Mouse (Mus musculus): ENCODE results near the gene Cdkn2a. TPM values are rescaled to one million over a fixed set of nuclear protein-coding genes. Genes with fewer than 3 reads are reported as not detected.

The Cdkn2a gene
- polyA plus RNA-seq (2015; fragmentation: Nextera tagmentation; extraction: Ambion mirVana): not detected in 2 replicates

GRCm38 (mm10) chr4:89294486-89295440, at the start of gene Cdkn2a:
Gene Cdkn2a, minus strand, starts transcription at chr4:89294653.
- under 1% methylated on average over 117 of the region's 117 CpGs for WGBS
- Histone ChIP-seq H3K9ac (replicated peaks) (0 out of 2 replicates have a peak within 1 kb of the TSS, but pooled peaks have one; percentile 21), H3K36me3 (no peaks in the 10 kb centered on the region), H3K27me3 (replicated peaks) (peaks cover 87% of the 10 kb centered on the region), H3K27ac (replicated peaks) (no peak within 1 kb of the TSS), H3K9me3 (replicated peaks) (no peaks in the 10 kb centered on the region), H3K4me1 (peaks cover 17% of the 10 kb centered on the region), H3K4me3 (replicated peaks) (peak within 1 kb of the TSS; percentile 51), H3K4me2 (peak within 1 kb of the TSS; percentile 71)
- peak; percentile 83 for ATAC-seq (ENCODE audit: low FRiP score)

GRCm38 (mm10) chr4:89313461-89313860, 19.0 kb upstream of the Cdkn2a start:
- WGBS: 15% methylated on average over 13 of the region's 13 CpGs
- no peak for ATAC-seq (ENCODE audit: low FRiP score)
- H3K27me3 ChIP-seq (replicated peaks): peaks cover 61% of the 10 kb centered on the region

GRCm38 (mm10) chr4:89310491-89311254, 16.2 kb upstream of the Cdkn2a start, which contains the start of gene Cdkn2b:
Gene Cdkn2b, minus strand, starts transcription at chr4:89311039.
- H3K27ac ChIP-seq (replicated peaks): no peak within 1 kb of the TSS
- H3K4me3 ChIP-seq (replicated peaks): peak within 1 kb of the TSS; percentile 39
- WGBS: under 1% methylated on average over 61 of the region's 61 CpGs

More at GRCm38 (mm10) chr4:89313461-89313860, 19.0 kb upstream of the Cdkn2a start:
- Histone ChIP-seq H3K4me1 (peaks cover 9% of the 10 kb centered on the region), H3K4me3 (replicated peaks) (no peak overlapping the region), H3K36me3 (no peaks in the 10 kb centered on the region), H3K9me3 (replicated peaks) (no peaks in the 10 kb centered on the region), H3K9ac (replicated peaks) (no peak overlapping the region), H3K4me2 (no peak overlapping the region), H3K27ac (replicated peaks) (no peak overlapping the region)

GRCm38 (mm10) chr4:89309996-89310395, 15.5 kb upstream of the Cdkn2a start:
- no peak overlapping the region for H3K27ac ChIP-seq (replicated peaks)
- no peak overlapping the region for H3K9ac ChIP-seq (replicated peaks)
- ATAC-seq (ENCODE audit: low FRiP score): no peak
- H3K4me1 ChIP-seq: peaks cover 9% of the 10 kb centered on the region
- H3K4me2 ChIP-seq: peak overlapping the region; percentile 68
- H3K27me3 ChIP-seq (replicated peaks): peaks cover 94% of the 10 kb centered on the region
- H3K36me3 ChIP-seq: no peaks in the 10 kb centered on the region
- H3K9me3 ChIP-seq (replicated peaks): no peaks in the 10 kb centered on the region
- WGBS: 2% methylated on average over 11 of the region's 11 CpGs
- H3K4me3 ChIP-seq (replicated peaks): peak overlapping the region; percentile 39; the same call in 1 of the 2 replicates

More at GRCm38 (mm10) chr4:89310491-89311254, 16.2 kb upstream of the Cdkn2a start, which contains the start of gene Cdkn2b:
- Histone ChIP-seq H3K9me3 (replicated peaks) (no peaks in the 10 kb centered on the region), H3K27me3 (replicated peaks) (peaks cover 88% of the 10 kb centered on the region), H3K4me1 (peaks cover 9% of the 10 kb centered on the region), H3K4me2 (peak within 1 kb of the TSS; percentile 68), H3K9ac (replicated peaks) (no peak within 1 kb of the TSS), H3K36me3 (no peaks in the 10 kb centered on the region)
- peak; percentile 87 for ATAC-seq (ENCODE audit: low FRiP score)

GRCm38 (mm10) chr4:89308001-89308400, 13.5 kb upstream of the Cdkn2a start:
- no peak overlapping the region for H3K9ac ChIP-seq (replicated peaks)
- H3K27ac ChIP-seq (replicated peaks): no peak overlapping the region
- H3K4me1 ChIP-seq: peaks cover 9% of the 10 kb centered on the region
- H3K27me3 ChIP-seq (replicated peaks): peaks cover 95% of the 10 kb centered on the region
- no peaks in the 10 kb centered on the region for H3K36me3 ChIP-seq
- H3K4me2 ChIP-seq: no peak overlapping the region
- ATAC-seq (ENCODE audit: low FRiP score): no peak
- WGBS: 5% methylated on average over 3 of the region's 3 CpGs
- H3K4me3 ChIP-seq (replicated peaks): no peak overlapping the region
- no peaks in the 10 kb centered on the region for H3K9me3 ChIP-seq (replicated peaks)

GRCm38 (mm10) chr4:89306798-89307365, 12.4 kb upstream of the Cdkn2a start:
- no peak overlapping the region for H3K9ac ChIP-seq (replicated peaks)
- peaks cover 94% of the 10 kb centered on the region for H3K27me3 ChIP-seq (replicated peaks)
- H3K4me2 ChIP-seq: no peak overlapping the region
- 2% methylated on average over 25 of the region's 25 CpGs for WGBS
- no peak overlapping the region for H3K27ac ChIP-seq (replicated peaks)
- no peaks in the 10 kb centered on the region for H3K36me3 ChIP-seq
- H3K4me1 ChIP-seq: peaks cover 9% of the 10 kb centered on the region
- no peaks in the 10 kb centered on the region for H3K9me3 ChIP-seq (replicated peaks)
- H3K4me3 ChIP-seq (replicated peaks): no peak overlapping the region
- ATAC-seq (ENCODE audit: low FRiP score): no peak

GRCm38 (mm10) chr4:89305691-89306090, 11.2 kb upstream of the Cdkn2a start:
- WGBS: 2% methylated on average over 3 of the region's 3 CpGs
- no peaks in the 10 kb centered on the region for H3K9me3 ChIP-seq (replicated peaks)
- H3K27me3 ChIP-seq (replicated peaks): peaks cover 90% of the 10 kb centered on the region
- H3K4me3 ChIP-seq (replicated peaks): no peak overlapping the region
- no peaks in the 10 kb centered on the region for H3K36me3 ChIP-seq
- peaks cover 6% of the 10 kb centered on the region for H3K4me1 ChIP-seq
- no peak overlapping the region for H3K9ac ChIP-seq (replicated peaks)
- no peak overlapping the region for H3K4me2 ChIP-seq
- no peak overlapping the region for H3K27ac ChIP-seq (replicated peaks)
- ATAC-seq (ENCODE audit: low FRiP score): no peak

GRCm38 (mm10) chr4:89303281-89303995, 9.0 kb upstream of the Cdkn2a start:
- under 1% methylated on average over 14 of the region's 14 CpGs for WGBS
- no peak overlapping the region for H3K4me3 ChIP-seq (replicated peaks)
- H3K9ac ChIP-seq (replicated peaks): no peak overlapping the region
- H3K27ac ChIP-seq (replicated peaks): no peak overlapping the region
- H3K4me1 ChIP-seq: no peaks in the 10 kb centered on the region
- H3K4me2 ChIP-seq: no peak overlapping the region
- peaks cover 89% of the 10 kb centered on the region for H3K27me3 ChIP-seq (replicated peaks)
- no peaks in the 10 kb centered on the region for H3K9me3 ChIP-seq (replicated peaks)
- ATAC-seq (ENCODE audit: low FRiP score): no peak
- no peaks in the 10 kb centered on the region for H3K36me3 ChIP-seq

GRCm38 (mm10) chr4:89302129-89302528, 7.7 kb upstream of the Cdkn2a start:
- no peak overlapping the region for H3K9ac ChIP-seq (replicated peaks)
- no peaks in the 10 kb centered on the region for H3K9me3 ChIP-seq (replicated peaks)
- WGBS: 6% methylated on average over 1 of the region's 1 CpGs
- H3K4me3 ChIP-seq (replicated peaks): no peak overlapping the region
- H3K4me1 ChIP-seq: no peaks in the 10 kb centered on the region
- H3K36me3 ChIP-seq: no peaks in the 10 kb centered on the region
- H3K4me2 ChIP-seq: no peak overlapping the region
- ATAC-seq (ENCODE audit: low FRiP score): no peak
- peaks cover 87% of the 10 kb centered on the region for H3K27me3 ChIP-seq (replicated peaks)
- no peak overlapping the region for H3K27ac ChIP-seq (replicated peaks)

- WGBS: 1% methylated on average over 2 of the region's 2 CpGs
- Histone ChIP-seq H3K36me3 (no peaks in the 10 kb centered on the region), H3K27ac (replicated peaks) (no peak overlapping the region), H3K27me3 (replicated peaks) (peaks cover 88% of the 10 kb centered on the region), H3K4me2 (no peak overlapping the region), H3K4me1 (peaks cover 9% of the 10 kb centered on the region), H3K9me3 (replicated peaks) (no peaks in the 10 kb centered on the region), H3K4me3 (replicated peaks) (no peak overlapping the region), H3K9ac (replicated peaks) (no peak overlapping the region)
- no peak for ATAC-seq (ENCODE audit: low FRiP score)
Measured at GRCm38 (mm10) chr4:89299721-89300120, 5.3 kb upstream of the Cdkn2a start.

Data from neural tube, embryonic 15.5 days (tissue).